Mouse (Mus musculus): ENCODE measurements at regions not wholly inside any gene's neighbourhood (a gene's known extent, or its start where the extent isn't known, plus 50 kb on each side); places are given as distances from the start of the nearest gene placed in this dataset.

DNA sequence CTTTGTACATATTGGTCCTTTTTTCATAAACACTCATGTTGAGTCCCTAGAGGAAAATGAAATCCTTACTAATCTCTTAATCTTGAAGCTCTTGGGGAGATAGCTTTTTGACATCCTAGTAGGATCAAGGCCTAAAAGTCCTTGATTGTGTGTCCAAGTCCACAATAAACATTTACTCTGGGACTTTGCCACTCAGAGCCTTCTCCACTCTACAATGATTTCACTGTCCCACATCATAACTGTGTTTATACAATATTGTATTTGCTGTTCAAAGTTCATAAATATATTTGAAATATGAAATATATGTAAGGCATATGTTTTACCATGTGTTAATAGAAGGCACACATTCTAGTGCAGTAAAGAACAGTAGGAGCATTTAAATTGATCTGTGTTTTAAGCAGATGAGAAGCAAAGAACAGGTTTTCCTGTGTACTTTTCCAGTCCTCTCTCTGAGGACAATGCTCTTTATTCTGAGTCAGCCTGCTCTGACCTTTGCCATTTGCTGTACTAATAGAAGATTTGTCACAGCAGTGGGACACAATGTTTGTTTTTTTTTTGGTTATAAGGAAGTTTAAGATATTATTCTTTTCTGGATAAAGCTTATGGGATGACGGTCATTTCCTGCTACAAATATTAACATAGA is 130.7 kb upstream of the Gprin3 start:
- DNase-seq: no peak

- no peak for DNase-seq
Observed at GRCm38 (mm10) chr6:59537025-59537424, 110.9 kb upstream of the Gprin3 start.

DNA sequence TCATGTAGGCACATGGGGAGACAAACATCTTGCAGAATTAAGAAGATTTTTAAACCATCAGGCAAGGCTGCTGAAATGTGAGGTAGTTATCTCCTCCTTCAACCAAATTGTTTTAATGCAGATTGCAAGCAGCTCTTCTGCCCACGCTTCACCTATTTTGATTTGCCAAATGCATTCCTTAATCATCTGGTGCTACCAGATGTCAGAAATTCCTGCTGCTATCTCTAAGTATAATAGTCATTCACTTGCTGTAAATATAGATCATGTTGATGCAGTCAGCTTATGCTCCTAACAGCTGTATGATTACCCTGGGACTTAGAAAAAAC is 98.8 kb upstream of the Gprin3 start:
- no peak for DNase-seq

DNA sequence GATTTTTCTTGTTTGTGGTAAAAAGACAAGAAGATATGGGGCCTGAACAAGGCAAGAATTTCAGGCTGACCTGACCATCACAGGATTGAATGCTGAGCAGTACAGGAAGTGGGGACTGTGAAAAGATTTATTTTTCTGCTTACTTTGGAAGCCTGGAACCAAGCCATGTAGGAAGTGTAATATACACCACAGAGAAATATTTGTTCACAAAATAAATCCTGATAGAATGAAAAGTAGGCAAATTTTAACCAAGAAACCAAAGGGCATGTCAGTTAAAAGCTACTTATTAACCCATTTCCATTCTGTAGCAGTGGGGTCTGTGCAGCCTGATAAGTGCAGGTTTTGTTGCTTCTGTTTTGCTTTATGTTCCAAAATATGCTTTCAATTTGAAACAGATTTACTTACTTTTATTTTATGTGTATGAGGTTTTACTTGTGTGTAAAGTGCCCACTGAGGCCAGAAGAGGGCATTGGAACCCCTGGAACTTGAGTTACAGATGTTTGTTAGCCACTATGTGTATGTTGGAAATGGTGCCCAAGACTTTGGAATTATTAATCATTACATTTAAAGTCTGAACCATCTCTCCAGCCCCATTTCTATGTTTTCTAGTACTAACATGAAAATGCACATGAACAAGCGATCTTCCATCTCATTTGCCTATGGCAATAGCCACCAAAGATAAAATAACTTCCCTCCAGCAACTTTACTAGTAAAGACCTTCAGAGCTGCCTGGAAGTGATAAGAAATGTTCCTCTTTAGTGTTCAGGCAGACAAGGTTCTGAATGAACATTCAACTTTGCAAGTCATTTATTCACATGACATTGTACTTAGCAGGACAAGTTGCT is 98.2 kb upstream of the Gprin3 start:
- DNase-seq: peak; percentile 4 to 39

DNA sequence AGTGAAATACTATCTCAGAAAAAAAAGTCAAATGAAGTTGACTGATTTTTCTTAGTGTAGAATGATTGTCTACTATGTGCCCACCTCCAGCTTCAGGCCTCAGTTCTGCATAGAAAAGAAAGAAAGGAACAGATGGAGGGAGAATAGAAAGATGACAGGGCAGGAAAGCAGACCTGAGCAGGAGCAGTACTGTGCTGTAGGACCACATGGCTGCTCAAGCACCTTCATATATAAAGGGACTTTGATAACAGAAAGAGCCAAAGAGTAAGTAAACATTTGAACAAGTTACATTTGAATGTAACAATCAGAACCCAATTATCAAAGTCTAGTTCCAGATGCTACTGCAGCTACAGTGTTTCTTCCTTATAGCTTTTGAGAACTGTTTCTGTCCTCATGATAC is 96.9 kb upstream of the Gprin3 start:
- DNase-seq: no peak

DNA sequence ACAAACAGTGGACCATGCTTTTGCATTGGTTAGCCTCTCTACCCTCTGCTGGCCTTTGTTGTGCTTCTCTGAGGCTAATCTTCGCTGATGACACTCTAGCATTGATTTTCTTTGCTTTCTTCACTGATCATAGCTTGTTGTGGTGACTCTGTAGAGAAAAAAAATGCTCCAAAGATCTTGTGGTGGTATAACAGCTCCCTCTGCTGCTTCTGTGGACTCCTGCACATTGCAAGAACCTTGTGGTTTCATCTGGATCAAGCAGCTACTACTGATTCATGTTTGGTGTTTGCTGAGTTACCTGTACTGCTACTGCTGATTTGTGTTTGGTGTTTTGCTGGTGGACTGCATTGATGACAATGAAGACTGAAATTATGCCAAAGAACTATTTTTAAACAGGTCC is 74.7 kb upstream of the Gprin3 start:
- no peak for DNase-seq

DNA sequence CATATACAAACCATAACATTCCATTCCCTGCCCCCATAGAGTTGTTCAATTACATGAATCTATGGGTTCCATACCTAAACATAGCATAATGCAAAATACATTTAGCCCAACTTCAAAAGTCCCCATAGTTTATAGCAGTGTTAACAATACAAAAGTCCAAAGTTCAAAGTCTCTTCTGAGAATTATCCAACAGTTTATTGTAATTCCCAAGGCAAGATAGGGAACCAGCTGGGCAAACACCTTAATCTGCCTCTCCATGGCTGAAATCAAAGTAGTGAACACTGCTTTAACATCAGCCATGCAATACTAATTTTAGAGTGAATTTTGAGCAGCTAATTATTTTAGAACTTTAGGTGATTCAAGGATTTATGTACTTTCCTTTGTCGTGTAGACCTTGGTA is 72.7 kb upstream of the Gprin3 start:
- DNase-seq: no peak

GRCm38 (mm10) chr6:59498079-59498478 is 72.0 kb upstream of the Gprin3 start:
- peak; percentile 33 to 81 for DNase-seq

- no peak for DNase-seq
Observed at GRCm38 (mm10) chr6:59489001-59489575, 63.0 kb upstream of the Gprin3 start.

DNA sequence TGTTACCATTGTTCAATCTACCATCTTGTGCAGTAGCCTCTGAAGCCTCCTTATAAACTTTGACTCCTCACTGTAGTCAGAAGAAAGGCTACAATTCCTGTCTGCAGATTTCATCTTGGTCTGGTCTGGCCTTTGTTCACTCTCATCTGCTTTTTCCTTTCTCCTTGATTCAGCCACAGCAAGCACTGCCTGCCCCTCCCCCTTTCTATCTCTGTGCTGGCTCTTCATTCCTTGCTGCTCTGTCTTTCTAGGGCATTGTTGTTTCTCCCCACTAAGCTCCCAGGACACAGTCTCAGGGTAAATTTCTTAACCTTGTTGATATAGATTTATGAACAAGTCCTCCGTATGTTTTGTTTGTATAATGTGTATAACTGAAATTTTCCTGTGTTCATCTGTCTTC is 62.3 kb upstream of the Gprin3 start:
- DNase-seq: no peak

DNA sequence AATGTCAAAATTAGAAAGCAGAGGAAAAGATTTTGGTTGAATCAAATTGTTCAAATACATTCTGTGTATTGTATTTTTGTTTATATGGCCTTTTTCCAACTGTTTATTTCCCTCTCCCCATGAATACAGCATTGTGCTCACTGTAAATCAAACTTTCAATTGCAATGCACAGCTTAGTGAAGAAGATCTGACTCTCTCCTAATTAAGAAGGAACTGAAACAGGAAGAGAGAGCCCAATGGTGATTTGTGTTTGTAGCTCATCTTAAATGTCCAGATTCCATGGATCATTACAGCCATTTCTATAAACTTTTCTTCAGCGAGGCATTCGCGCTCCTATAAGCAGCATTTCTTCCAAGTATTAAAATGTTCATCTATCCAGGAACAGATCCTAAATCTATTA is 57.9 kb upstream of the Gprin3 start:
- no peak for DNase-seq

DNA sequence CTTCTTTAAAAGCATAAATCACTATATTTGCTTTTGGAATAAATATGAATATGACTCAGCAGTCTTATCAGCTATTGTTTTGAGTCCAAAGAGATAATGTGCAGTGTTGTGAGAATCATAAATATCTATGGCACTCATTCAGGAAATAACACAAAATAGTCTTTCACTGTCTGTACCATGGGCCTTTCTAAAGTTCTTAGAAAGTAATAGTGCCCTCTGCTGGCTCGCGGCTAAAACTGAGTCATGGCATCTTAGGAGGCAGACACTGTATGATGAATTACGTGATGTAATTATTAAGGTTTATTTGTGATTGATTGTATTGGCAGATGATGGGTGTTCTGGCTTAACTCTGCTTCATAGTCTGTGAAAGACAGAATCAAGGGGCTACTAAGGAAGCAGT is 57.5 kb upstream of the Gprin3 start:
- peak; percentile 14 to 50 for DNase-seq
